Mouse (Mus musculus): ENCODE data around the gene Gsta4.

DNA sequence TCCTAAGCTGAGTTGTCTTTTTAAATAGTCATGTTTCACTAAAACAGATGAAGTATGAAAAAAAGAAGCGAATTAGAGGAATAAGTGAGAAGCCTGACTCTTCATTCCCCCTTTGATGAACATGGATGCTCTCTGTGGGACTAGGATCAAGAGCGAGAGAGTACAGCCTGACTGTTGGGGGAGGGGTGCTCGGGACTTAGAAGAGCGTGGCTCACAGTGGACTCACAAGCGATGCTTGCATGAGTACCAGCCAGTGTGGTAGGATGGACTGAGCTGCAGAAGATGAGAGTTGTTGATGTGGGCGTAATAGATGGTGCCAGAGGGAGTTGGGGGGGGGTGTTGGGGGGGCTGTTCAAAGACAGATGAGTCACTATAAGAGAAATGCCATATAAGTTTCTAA, 35.9 kb upstream of the Gsta4 start:
- TF ChIP-seq CTCF (IDR thresholded peaks at IDR 0.05; ENCODE audit: extremely low read depth, insufficient read depth, low read length) (no peak), POLR2A (IDR thresholded peaks at IDR 0.05; ENCODE audit: extremely low read depth, insufficient read depth, low read length) (no peak)

Data from cortical plate, adult 2 months (tissue).